ENCODE assay signal across 24 mouse cellular contexts in genomic region chr9:55406773-55407172, GRCm38 (mm10).
DNase-seq lines count a peak whose midpoint lies in the region; ATAC-seq lines count a peak whose summit lies in the region.
"Had no signal": no experiment of that assay in that cellular context is flagged by ENCODE, and none has a peak within 500 bp of the region (broad histone marks: within the 10 kb centered on the region; RNA-seq: fewer than 3 reads in every experiment).

No protein-coding gene starts in this region.

- WGBS in hindbrain, embryonic 13.5 days = 46% methylated on average over 2 of the region's 2 CpGs
- 61% methylated on average over 2 of the region's 2 CpGs for WGBS in hindbrain, embryonic 14.5 days
- WGBS in neural tube, embryonic 14.5 days = 54% methylated on average over 2 of the region's 2 CpGs
- WGBS in limb, embryonic 12.5 days = 52% methylated on average over 2 of the region's 2 CpGs

- no peak overlapping the region for H3K9ac ChIP-seq in hindbrain, embryonic 13.5 days
- H3K9ac ChIP-seq in hindbrain, embryonic 14.5 days = no peak overlapping the region
- H3K9ac ChIP-seq in neural tube, embryonic 14.5 days (replicated peaks; ENCODE audit: low read depth, low read length) = no peak overlapping the region
- H3K9ac ChIP-seq in limb, embryonic 12.5 days (replicated peaks) = no peak overlapping the region
- H3K9ac ChIP-seq: forebrain, postnatal 0 days; heart, embryonic 13.5 days; liver, embryonic 13.5 days; midbrain, embryonic 12.5 days had no signal

- no peaks in the 10 kb centered on the region for H3K27me3 ChIP-seq in hindbrain, embryonic 13.5 days
- no peaks in the 10 kb centered on the region for H3K27me3 ChIP-seq in hindbrain, embryonic 14.5 days (ENCODE audit: control insufficient read depth, insufficient read depth, low read length)
- no peaks in the 10 kb centered on the region for H3K27me3 ChIP-seq in neural tube, embryonic 14.5 days (ENCODE audit: control insufficient read depth, insufficient read depth, low read length)
- H3K27me3 ChIP-seq in limb, embryonic 12.5 days = peaks cover 39% of the 10 kb centered on the region
- H3K27me3 ChIP-seq: liver, embryonic 13.5 days; midbrain, embryonic 12.5 days had no signal

- H3K27ac ChIP-seq in hindbrain, embryonic 13.5 days = 0 out of 2 replicates have a peak overlapping the region, but pooled peaks have one; percentile 40
- H3K27ac ChIP-seq in hindbrain, embryonic 14.5 days = no peak overlapping the region
- no peak overlapping the region for H3K27ac ChIP-seq in neural tube, embryonic 14.5 days (ENCODE audit: low read depth, low read length)
- peak overlapping the region; percentile 35; the same call in 1 of the 2 replicates for H3K27ac ChIP-seq in limb, embryonic 12.5 days
- H3K27ac ChIP-seq: heart, adult 2 months; heart, embryonic 13.5 days; liver, embryonic 13.5 days; midbrain, embryonic 12.5 days had no signal

- H3K36me3 ChIP-seq in hindbrain, embryonic 13.5 days = no peaks in the 10 kb centered on the region
- no peaks in the 10 kb centered on the region for H3K36me3 ChIP-seq in hindbrain, embryonic 14.5 days (replicated peaks; ENCODE audit: control insufficient read depth, insufficient read depth)
- H3K36me3 ChIP-seq in neural tube, embryonic 14.5 days (ENCODE audit: control insufficient read depth, insufficient read depth, low read length) = no peaks in the 10 kb centered on the region
- H3K36me3 ChIP-seq in limb, embryonic 12.5 days = no peaks in the 10 kb centered on the region
- H3K36me3 ChIP-seq: G1E; heart, embryonic 13.5 days; liver, embryonic 13.5 days; midbrain, embryonic 12.5 days had no signal

- no peak for DNase-seq in hindbrain, embryonic 14.5 days (ENCODE audit: low spot score)
- DNase-seq in neural tube, embryonic 10.5 days (ENCODE audit: extremely low spot score, low spot score) = no peak
- DNase-seq in adipocyte (ENCODE audit: low spot score) = no peak
- DNase-seq in thymus, postnatal 0 days (ENCODE audit: low spot score) = no peak
- DNase-seq: adrenal gland, adult 2 months; B cell, adult 2 months; cerebellum, adult 11-12 months; cerebellum, postnatal 14 days; forebrain, postnatal 0 days; gastrocnemius, postnatal 36 days; heart, adult 2 months; heart, postnatal 14 days; kidney, adult 2 months; left cerebral cortex, postnatal 4 days; liver, embryonic 13.5 days; lung, adult 2 months; thymus, postnatal 14 days had no signal

- peaks cover 29% of the 10 kb centered on the region for H3K4me1 ChIP-seq in hindbrain, embryonic 13.5 days (replicated peaks)
- peaks cover 3% of the 10 kb centered on the region; the same call in 1 of the 2 replicates for H3K4me1 ChIP-seq in hindbrain, embryonic 14.5 days (replicated peaks; ENCODE audit: control insufficient read depth, insufficient read depth, low read length)
- H3K4me1 ChIP-seq in neural tube, embryonic 14.5 days (ENCODE audit: control insufficient read depth, insufficient read depth, low read length) = no peaks in the 10 kb centered on the region
- H3K4me1 ChIP-seq in limb, embryonic 12.5 days (replicated peaks) = peaks cover 57% of the 10 kb centered on the region
- H3K4me1 ChIP-seq: liver, embryonic 13.5 days had no signal

- H3K4me3 ChIP-seq in hindbrain, embryonic 13.5 days = no peak overlapping the region
- no peak overlapping the region for H3K4me3 ChIP-seq in hindbrain, embryonic 14.5 days (replicated peaks; ENCODE audit: low read length)
- H3K4me3 ChIP-seq in neural tube, embryonic 14.5 days (ENCODE audit: low read depth, low read length) = no peak overlapping the region
- no peak overlapping the region for H3K4me3 ChIP-seq in limb, embryonic 12.5 days (replicated peaks)
- H3K4me3 ChIP-seq: heart, adult 2 months; heart, embryonic 13.5 days; liver, embryonic 13.5 days; midbrain, embryonic 12.5 days had no signal

- no peak overlapping the region for H3K4me2 ChIP-seq in hindbrain, embryonic 13.5 days
- H3K4me2 ChIP-seq in hindbrain, embryonic 14.5 days (replicated peaks) = no peak overlapping the region
- H3K4me2 ChIP-seq in neural tube, embryonic 14.5 days (ENCODE audit: low read depth, low read length) = no peak overlapping the region
- H3K4me2 ChIP-seq in limb, embryonic 12.5 days = no peak overlapping the region
- H3K4me2 ChIP-seq: heart, embryonic 13.5 days; liver, embryonic 13.5 days; midbrain, embryonic 12.5 days had no signal

- no peaks in the 10 kb centered on the region for H3K9me3 ChIP-seq in hindbrain, embryonic 13.5 days
- no peaks in the 10 kb centered on the region for H3K9me3 ChIP-seq in hindbrain, embryonic 14.5 days (ENCODE audit: control insufficient read depth, low read length)
- H3K9me3 ChIP-seq in neural tube, embryonic 14.5 days (ENCODE audit: control insufficient read depth, low read length) = no peaks in the 10 kb centered on the region
- no peaks in the 10 kb centered on the region for H3K9me3 ChIP-seq in limb, embryonic 12.5 days
- H3K9me3 ChIP-seq: G1E; heart, embryonic 13.5 days; liver, embryonic 13.5 days; midbrain, embryonic 12.5 days had no signal

- no peak for ATAC-seq in hindbrain, embryonic 13.5 days (ENCODE audit: low FRiP score)
- ATAC-seq in hindbrain, embryonic 14.5 days (ENCODE audit: low FRiP score) = no peak
- ATAC-seq in neural tube, embryonic 14.5 days (ENCODE audit: low read depth) = peak; percentile 49; the same call in 1 of the 2 replicates
- ATAC-seq in limb, embryonic 12.5 days (ENCODE audit: insufficient number of reproducible peaks, insufficient read depth, low FRiP score, low TSS enrichment, low read depth) = 0 out of 2 replicates have a peak, but pooled peaks have one; percentile 34
- ATAC-seq: forebrain, postnatal 0 days; Patski had no signal

Comparison
In these comparisons a context has a peak if more than half of its experiments do, and no peak if none do; other contexts are left out.
1. H3K27ac ChIP-seq: peak in hindbrain, embryonic 13.5 days (single experiment) and limb, embryonic 12.5 days (single experiment); none in hindbrain, embryonic 14.5 days (single experiment) and neural tube, embryonic 14.5 days (single experiment).
2. ATAC-seq: peak in neural tube, embryonic 14.5 days (single experiment) and limb, embryonic 12.5 days (single experiment); none in hindbrain, embryonic 13.5 days (single experiment) and hindbrain, embryonic 14.5 days (single experiment).